Mouse (Mus musculus) hindbrain, embryonic 15.5 days (tissue): Measurements from ENCODE around the gene Nfkbid. TPM values are rescaled to one million over a fixed set of nuclear protein-coding genes. Genes with fewer than 3 reads are reported as not detected.

Experiments used
- ATAC-seq: fragments of 200-750 bp; cut with Nextera tagmentation; 2 replicates; pipeline ENCODE4 v1.8.0; 2017; ENCODE audit warnings: low read depth, moderate number of reproducible peaks, moderate TSS enrichment; ENCODE audit not compliant: low FRiP score
- H3K27ac ChIP-seq: fragments of 300-500 bp; sonication (generic); replicated peaks from 2 replicates; pipeline ENCODE4 v1.5.1; 2015; ENCODE audit warnings: mild to moderate bottlenecking, inconsistent platforms
- H3K27me3 ChIP-seq: fragments of 300-500 bp; sonication (generic); 2 replicates; pipeline ENCODE4 v1.6.1; 2015; ENCODE audit warnings: control low read depth, inconsistent platforms
- H3K36me3 ChIP-seq: fragments of 300-500 bp; sonication (generic); 2 replicates; pipeline ENCODE4 v1.6.1; 2015; ENCODE audit warnings: control low read depth, inconsistent platforms
- H3K4me1 ChIP-seq: fragments of 300-500 bp; sonication (generic); replicated peaks from 2 replicates; pipeline ENCODE4 v1.6.1; 2015; ENCODE audit warnings: control low read depth, inconsistent platforms
- H3K4me2 ChIP-seq: fragments of 300-500 bp; sonication (generic); 2 replicates; pipeline ENCODE4 v1.6.1; 2015; ENCODE audit warnings: moderate library complexity, mild to moderate bottlenecking, inconsistent platforms
- H3K4me3 ChIP-seq: fragments of 300-500 bp; sonication (generic); 2 replicates; pipeline ENCODE4 v1.5.1; 2015; ENCODE audit warnings: mild to moderate bottlenecking, inconsistent platforms
- H3K9ac ChIP-seq: fragments of 300-500 bp; sonication (generic); 2 replicates; pipeline ENCODE4 v1.6.1; 2015; ENCODE audit warnings: inconsistent platforms
- H3K9me3 ChIP-seq: fragments of 300-500 bp; sonication (generic); 2 replicates; pipeline ENCODE4 v1.6.1; 2016; ENCODE audit warnings: control low read depth, inconsistent platforms
- WGBS: fragments of 180-500 bp; shearing (Covaris S2); methylation state at CpG from one replicate; pipeline ENCODE4 v1.1.7; 2015; 5-methylcytosine and 5-hydroxymethylcytosine counted together
- polyA plus RNA-seq: library from polyadenylated mRNA; unstranded; fragments of >200 nt; fragmentation: Nextera tagmentation; extraction: Ambion mirVana; gene quantifications from 2 replicates; pipeline ENCODE4 v1.2.1, GENCODE M21; 2015

Nfkbid gene
- polyA plus RNA-seq = 2.4 and 2.9 TPM in 2 replicates

DNA sequence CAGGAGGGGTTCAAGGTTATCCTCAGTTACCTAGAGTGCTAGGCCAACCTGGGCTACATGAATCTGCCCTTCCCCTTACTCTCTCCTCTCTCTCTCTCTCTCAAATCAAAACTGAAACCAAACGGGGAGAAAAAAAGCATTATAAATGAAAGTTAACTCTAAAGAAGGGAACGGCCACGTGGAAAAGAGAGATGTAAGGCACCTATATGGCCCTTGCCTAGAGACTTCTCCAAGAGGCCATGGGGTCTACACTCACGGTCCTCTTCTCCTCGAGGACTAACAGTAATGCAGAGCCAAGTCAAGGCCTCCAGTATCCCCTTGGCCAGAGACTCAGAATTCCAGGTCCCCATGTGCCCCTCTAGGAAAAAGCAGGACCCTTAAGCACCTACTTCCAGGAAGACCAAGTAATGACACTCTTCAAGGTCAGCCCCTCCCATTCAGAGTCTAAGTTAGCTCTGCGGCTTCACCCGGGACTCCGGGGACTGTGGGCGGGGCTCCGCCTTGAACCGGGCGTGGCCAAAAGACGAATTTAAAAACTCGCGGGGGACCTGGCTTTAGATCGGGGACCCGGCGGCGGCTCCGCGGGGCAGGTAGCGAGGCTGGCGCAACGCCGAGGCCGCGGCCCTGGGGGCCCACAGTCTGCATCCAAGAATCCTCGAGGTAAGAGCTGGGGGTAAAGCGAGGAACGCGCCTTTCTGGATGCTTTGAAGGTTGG is at the start of gene Nfkbid:
Gene Nfkbid (plus strand): TSS at position 558 of the 715 bp plus-strand sequence.
- 10% methylated on average over 31 of the region's 31 CpGs for WGBS
- peak within 1 kb of the TSS; percentile 96 for H3K4me2 ChIP-seq
- peak within 1 kb of the TSS; percentile 74 for H3K4me3 ChIP-seq
- H3K27ac ChIP-seq = peak within 1 kb of the TSS; percentile 75
- H3K9ac ChIP-seq = peak within 1 kb of the TSS; percentile 69
- H3K36me3 ChIP-seq = 0 out of 2 replicates have a peak, but pooled peaks cover 6% of the 10 kb centered on the region
- ATAC-seq = 0 out of 2 replicates have a peak, but pooled peaks have one; percentile 1
- H3K27me3 ChIP-seq = no peaks in the 10 kb centered on the region
- no peaks in the 10 kb centered on the region for H3K9me3 ChIP-seq
- H3K4me1 ChIP-seq = peaks cover 20% of the 10 kb centered on the region

DNA sequence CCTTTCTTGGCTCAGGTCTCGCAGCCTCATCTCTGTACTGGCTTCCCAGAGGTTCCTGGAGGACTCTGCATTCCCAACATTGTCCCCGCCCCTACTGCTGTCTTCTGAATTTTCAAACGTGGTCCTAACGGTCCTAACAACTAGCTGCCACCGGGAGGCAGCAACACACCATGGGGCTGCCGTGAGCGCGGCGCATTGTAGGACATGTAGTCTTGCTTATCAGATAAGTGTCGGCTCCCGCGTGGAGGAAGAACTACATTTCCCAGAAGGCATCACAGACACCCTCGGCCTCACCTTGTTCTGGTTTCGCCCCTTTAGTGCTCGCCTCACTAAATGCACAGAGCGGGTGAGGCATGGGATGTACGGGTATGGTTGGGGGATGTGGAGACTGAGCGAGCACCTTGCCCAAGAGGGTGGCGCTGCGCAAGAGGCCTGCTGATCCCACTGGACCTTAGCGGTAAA is 48.0 kb upstream of the Nfkbid start:
- H3K27ac ChIP-seq = peak overlapping the region; percentile 83
- peak overlapping the region; percentile 42 for H3K4me3 ChIP-seq
- H3K9ac ChIP-seq = peak overlapping the region; percentile 52
- H3K36me3 ChIP-seq = no peaks in the 10 kb centered on the region
- H3K27me3 ChIP-seq = no peaks in the 10 kb centered on the region
- peak overlapping the region; percentile 53 for H3K4me2 ChIP-seq
- ATAC-seq = peak; percentile 100
- WGBS = under 1% methylated on average over 21 of the region's 21 CpGs
- H3K4me1 ChIP-seq = no peaks in the 10 kb centered on the region; the same call in 1 of the 2 replicates
- no peaks in the 10 kb centered on the region for H3K9me3 ChIP-seq

DNA sequence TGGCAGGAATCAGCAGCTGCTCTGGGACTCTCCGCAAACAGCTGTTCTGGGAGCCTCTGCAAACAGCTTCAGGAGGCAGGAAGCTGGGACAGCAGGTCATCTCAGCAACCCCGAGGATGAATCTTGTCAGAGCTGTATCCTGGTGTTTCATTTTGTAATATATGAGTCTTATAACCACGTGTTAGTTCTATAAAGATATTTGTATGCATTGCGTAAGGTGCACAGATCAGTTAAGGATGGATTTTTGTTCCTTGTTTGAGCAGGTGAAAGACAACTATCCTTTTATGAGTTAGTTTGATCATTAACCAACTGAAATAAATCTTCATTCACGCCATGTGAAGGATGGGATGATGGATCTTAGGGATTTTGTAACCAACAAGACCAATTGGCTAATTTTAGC is 41.5 kb upstream of the Nfkbid start:
- no peaks in the 10 kb centered on the region for H3K36me3 ChIP-seq
- H3K27me3 ChIP-seq = no peaks in the 10 kb centered on the region
- ATAC-seq = no peak
- H3K4me1 ChIP-seq = no peaks in the 10 kb centered on the region
- no peaks in the 10 kb centered on the region for H3K9me3 ChIP-seq
- no peak overlapping the region for H3K9ac ChIP-seq
- WGBS = 62% methylated on average over 5 of the region's 5 CpGs
- no peak overlapping the region for H3K4me3 ChIP-seq
- H3K4me2 ChIP-seq = no peak overlapping the region
- no peak overlapping the region for H3K27ac ChIP-seq

DNA sequence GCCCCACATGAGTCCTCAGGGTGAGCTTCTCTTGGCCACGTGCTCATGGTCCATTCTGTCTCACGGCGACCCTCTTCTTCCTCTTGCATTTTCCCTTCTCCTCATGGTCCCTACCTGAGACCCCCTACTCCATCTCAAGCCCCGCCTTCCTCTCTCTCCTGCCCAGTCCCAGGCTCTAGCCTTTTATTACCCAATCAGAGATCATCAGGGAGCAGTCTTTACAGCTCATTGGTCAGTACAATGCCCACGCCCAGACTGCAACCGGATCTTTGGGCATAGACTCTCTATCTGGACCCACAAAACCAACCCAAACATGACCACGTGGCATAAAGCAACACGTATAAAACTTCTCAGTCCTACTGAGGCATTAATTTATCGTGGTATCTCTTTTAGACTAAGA is 37.4 kb upstream of the Nfkbid start:
- ATAC-seq = no peak
- Histone ChIP-seq H3K4me3 (no peak overlapping the region), H3K4me2 (no peak overlapping the region), H3K9ac (no peak overlapping the region), H3K27ac (no peak overlapping the region), H3K9me3 (no peaks in the 10 kb centered on the region), H3K4me1 (no peaks in the 10 kb centered on the region), H3K27me3 (no peaks in the 10 kb centered on the region), H3K36me3 (no peaks in the 10 kb centered on the region)
- WGBS = 86% methylated on average over 9 of the region's 9 CpGs

DNA sequence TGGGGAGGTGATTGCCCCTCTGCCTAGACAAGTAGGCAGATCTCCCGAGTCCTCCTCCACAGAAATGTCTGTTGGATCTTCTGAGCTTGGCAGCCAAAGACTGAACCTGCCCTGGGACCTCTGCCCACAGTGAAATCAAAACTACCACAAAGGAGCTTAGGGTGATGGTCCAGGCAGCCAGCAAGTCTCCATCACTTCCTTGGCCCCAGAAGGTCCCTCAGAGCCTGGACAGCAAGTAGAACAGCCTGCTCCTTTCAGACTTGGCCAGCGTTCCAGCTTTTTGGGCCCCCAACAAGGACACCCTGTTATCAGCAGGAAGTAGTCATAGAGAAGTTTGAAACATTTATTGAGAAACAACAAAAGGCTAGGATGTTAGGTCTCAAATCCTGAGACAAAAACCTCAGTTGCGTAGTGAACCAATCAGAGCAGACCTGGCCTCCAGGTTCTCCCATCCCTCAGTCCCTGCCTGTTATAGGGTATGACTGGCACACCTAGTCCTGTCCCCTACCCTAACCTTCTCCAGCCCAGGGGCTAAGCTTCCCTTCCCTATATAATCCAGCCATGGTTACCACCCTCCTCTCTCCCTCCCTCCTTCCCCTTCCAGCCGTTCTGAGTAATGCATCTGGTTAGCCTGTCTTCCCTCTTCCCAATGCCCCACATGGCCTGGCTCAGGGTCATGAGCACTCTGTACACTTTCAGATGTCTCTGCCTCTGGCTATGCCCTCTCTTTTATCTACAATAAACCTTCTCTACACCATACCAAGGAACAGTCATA is 28.6 kb upstream of the Nfkbid start:
- Histone ChIP-seq H3K9me3 (no peaks in the 10 kb centered on the region), H3K4me2 (no peak overlapping the region), H3K9ac (no peak overlapping the region), H3K36me3 (no peaks in the 10 kb centered on the region), H3K4me3 (no peak overlapping the region), H3K27me3 (no peaks in the 10 kb centered on the region), H3K27ac (no peak overlapping the region), H3K4me1 (no peaks in the 10 kb centered on the region)
- ATAC-seq = no peak
- WGBS = 74% methylated on average over 4 of the region's 4 CpGs

DNA sequence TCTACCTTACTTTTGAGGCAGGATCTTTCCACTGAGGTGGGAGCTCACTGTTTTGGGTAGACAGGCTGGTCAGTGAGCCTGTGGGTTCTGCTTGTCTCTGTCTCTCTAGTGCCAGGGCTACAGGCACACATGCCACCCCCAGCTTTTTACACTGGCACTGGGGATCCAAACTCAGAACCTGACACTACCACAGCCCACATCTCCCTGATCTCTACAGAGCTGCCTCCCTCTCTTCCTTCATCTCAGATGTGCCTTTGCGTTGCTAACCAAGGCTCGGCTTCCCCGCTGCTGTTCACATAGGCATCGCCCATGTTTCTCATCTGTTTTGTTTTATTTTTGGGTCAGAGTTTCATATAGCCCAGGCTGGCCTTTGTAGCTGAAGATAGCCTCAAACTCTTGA is 27.9 kb upstream of the Nfkbid start:
- Histone ChIP-seq H3K9me3 (no peaks in the 10 kb centered on the region), H3K4me3 (no peak overlapping the region), H3K9ac (no peak overlapping the region), H3K4me1 (no peaks in the 10 kb centered on the region), H3K27ac (no peak overlapping the region), H3K36me3 (no peaks in the 10 kb centered on the region), H3K27me3 (no peaks in the 10 kb centered on the region), H3K4me2 (no peak overlapping the region)
- no peak for ATAC-seq
- 83% methylated on average over 4 of the region's 4 CpGs for WGBS

DNA sequence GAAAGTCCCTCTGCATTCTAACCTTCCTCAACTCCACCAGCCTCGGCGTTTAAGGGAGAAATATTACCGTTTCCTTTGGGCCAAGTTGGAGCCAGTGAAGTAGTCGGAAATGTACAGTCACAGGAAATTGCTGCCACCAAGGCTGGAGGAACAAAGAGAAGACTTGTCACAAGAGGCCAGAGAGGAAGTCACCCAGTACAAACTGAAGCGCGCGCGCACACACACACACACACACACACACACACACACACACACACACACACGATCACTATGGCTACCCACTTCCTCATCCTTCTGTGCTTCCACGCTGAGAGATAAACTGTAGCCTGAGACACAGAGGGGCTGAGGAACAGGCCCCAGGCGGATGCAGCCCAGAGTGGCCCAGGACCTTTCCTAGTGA is 27.2 kb upstream of the Nfkbid start:
- no peaks in the 10 kb centered on the region for H3K9me3 ChIP-seq
- WGBS = 65% methylated on average over 11 of the region's 11 CpGs
- no peaks in the 10 kb centered on the region for H3K4me1 ChIP-seq
- H3K4me3 ChIP-seq = no peak overlapping the region
- no peak for ATAC-seq
- H3K27ac ChIP-seq = no peak overlapping the region; the same call in 1 of the 2 replicates
- no peaks in the 10 kb centered on the region for H3K36me3 ChIP-seq
- no peaks in the 10 kb centered on the region for H3K27me3 ChIP-seq
- H3K9ac ChIP-seq = no peak overlapping the region
- no peak overlapping the region for H3K4me2 ChIP-seq

DNA sequence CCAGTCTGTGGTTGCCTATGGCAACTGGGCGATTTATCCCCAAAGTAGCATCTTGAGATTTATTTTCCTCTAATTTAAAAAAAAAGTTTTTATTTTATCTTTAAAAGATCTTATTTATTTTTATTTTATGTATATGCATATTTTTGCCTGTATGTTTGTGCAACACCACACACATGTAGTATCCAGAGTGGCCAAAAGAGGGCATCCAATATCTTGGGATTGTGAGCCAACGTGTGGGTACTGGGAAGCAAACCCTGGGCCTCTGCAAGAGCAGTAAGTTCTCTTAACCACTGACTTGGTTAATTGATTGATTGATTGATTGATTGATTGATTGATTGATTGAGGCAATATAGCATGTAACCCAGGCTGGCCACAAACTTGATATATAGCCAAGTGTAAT is 26.7 kb upstream of the Nfkbid start:
- no peaks in the 10 kb centered on the region for H3K9me3 ChIP-seq
- ATAC-seq = no peak
- H3K4me2 ChIP-seq = no peak overlapping the region
- WGBS = 52% methylated on average over 2 of the region's 2 CpGs
- H3K27ac ChIP-seq = no peak overlapping the region
- no peaks in the 10 kb centered on the region for H3K36me3 ChIP-seq
- H3K9ac ChIP-seq = no peak overlapping the region
- no peak overlapping the region for H3K4me3 ChIP-seq
- H3K27me3 ChIP-seq = no peaks in the 10 kb centered on the region
- 0 out of 2 replicates have a peak, but pooled peaks cover 4% of the 10 kb centered on the region for H3K4me1 ChIP-seq

DNA sequence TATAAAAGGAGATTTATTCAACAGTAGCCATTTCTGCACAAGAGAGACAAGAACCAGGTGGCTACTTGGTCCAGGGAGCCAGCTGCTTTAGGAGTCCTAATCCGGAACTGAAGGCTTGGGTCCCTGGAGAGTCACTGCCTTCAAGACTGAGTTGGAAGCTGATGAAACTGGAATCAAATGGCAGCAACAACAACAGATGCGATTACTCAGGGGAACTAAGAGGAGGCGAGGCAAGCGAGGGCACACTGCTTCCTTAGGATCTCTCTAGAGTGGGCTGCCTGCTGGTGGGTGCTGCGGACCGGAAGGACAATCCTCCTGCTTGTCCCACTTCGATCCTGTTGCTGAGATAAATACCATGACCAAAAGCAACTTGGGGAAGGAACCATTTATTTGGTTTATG is 21.9 kb upstream of the Nfkbid start:
- Histone ChIP-seq H3K4me2 (no peak overlapping the region), H3K4me3 (no peak overlapping the region), H3K36me3 (no peaks in the 10 kb centered on the region), H3K4me1 (0 out of 2 replicates have a peak, but pooled peaks cover 4% of the 10 kb centered on the region), H3K9ac (no peak overlapping the region), H3K27me3 (no peaks in the 10 kb centered on the region), H3K27ac (no peak overlapping the region), H3K9me3 (no peaks in the 10 kb centered on the region)
- no peak for ATAC-seq
- 37% methylated on average over 7 of the region's 7 CpGs for WGBS

DNA sequence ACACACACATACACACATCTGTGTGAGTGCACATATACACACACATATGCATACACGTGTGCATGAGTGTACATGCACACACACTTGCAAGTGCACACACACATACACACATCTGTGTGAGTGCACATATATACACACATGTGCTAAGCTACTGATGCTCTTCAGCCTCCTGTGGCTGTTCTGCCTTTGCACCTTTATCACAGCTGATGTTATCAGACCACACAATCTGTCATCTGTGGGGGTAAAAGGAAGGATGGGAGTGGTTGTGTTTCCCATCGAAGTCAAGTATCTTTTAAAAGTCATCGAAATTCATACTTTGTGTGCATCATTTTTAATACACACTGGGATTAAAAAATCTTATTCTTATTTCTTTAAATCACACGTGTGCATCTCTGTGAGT is 19.2 kb upstream of the Nfkbid start:
- no peak overlapping the region for H3K27ac ChIP-seq
- no peaks in the 10 kb centered on the region for H3K27me3 ChIP-seq
- no peak overlapping the region for H3K9ac ChIP-seq
- 0 out of 2 replicates have a peak, but pooled peaks cover 4% of the 10 kb centered on the region for H3K4me1 ChIP-seq
- no peak for ATAC-seq
- H3K4me3 ChIP-seq = no peak overlapping the region
- no peaks in the 10 kb centered on the region for H3K36me3 ChIP-seq
- no peaks in the 10 kb centered on the region for H3K9me3 ChIP-seq
- 74% methylated on average over 4 of the region's 4 CpGs for WGBS
- no peak overlapping the region for H3K4me2 ChIP-seq

DNA sequence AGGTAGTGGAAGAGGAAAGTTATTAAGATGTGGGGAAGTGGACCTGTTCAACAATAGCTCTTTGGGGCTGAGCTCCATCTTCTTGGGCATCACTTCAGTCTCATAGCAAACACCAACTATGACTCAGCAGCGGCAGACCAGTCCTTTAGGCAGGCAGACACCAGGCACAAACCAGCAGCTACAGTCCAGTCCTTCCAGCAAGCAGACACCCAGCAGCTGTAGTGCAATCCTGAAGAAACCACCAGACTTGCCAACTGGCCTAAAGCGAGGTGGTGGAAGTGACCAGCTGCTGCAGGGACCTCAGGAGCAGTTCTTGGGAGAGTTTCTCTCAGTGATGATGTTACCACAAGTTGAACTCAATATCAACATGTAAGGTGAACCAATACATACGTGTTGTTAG is 12.9 kb upstream of the Nfkbid start:
- no peak for ATAC-seq
- Histone ChIP-seq H3K27ac (no peak overlapping the region), H3K36me3 (no peaks in the 10 kb centered on the region), H3K9ac (no peak overlapping the region), H3K4me1 (no peaks in the 10 kb centered on the region), H3K4me2 (no peak overlapping the region), H3K9me3 (no peaks in the 10 kb centered on the region), H3K27me3 (no peaks in the 10 kb centered on the region), H3K4me3 (no peak overlapping the region)
- WGBS = 85% methylated on average over 3 of the region's 3 CpGs

DNA sequence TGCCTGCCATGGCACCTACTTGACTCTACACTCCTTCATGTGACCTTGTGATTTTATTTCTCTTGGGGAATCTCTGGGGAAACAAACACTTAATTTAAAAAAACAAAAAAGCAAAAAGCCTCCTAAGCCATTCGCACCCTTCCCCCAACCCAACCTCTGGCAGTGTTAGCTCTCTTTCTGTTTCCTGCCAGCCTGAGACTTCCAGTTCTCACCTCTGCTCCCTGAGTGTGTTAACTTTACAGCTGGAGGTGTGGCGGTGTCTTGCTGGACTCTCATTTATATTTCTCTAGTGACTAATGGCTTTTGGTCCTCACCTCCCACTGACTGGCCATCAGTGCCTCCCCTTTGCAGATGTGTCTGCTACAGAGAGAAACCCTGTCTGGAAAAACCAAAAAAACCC is 11.7 kb upstream of the Nfkbid start:
- no peak overlapping the region for H3K9ac ChIP-seq
- no peak overlapping the region for H3K27ac ChIP-seq
- no peaks in the 10 kb centered on the region for H3K36me3 ChIP-seq
- 86% methylated on average over 2 of the region's 2 CpGs for WGBS
- no peaks in the 10 kb centered on the region for H3K27me3 ChIP-seq
- no peak overlapping the region for H3K4me2 ChIP-seq
- no peaks in the 10 kb centered on the region for H3K4me1 ChIP-seq
- no peak overlapping the region for H3K4me3 ChIP-seq
- no peaks in the 10 kb centered on the region for H3K9me3 ChIP-seq
- ATAC-seq = no peak
